Mouse (Mus musculus) embryonic fibroblast, embryonic 13.5 days (primary cell): ENCODE results near the gene Tex14.

ENCODE experiments used
- CTCF ChIP-seq: IDR thresholded peaks from 2 replicates; pipeline ENCODE4 v1.5.1; 2011; ENCODE audit warnings: mild to moderate bottlenecking, control low read depth, low read length, moderate library complexity, borderline replicate concordance; ENCODE audit not compliant: insufficient read depth
- POLR2A ChIP-seq: IDR thresholded peaks from 2 replicates; pipeline ENCODE4 v1.6.1; 2011; ENCODE audit warnings: low read depth, mild to moderate bottlenecking, control low read depth, low read length, moderate library complexity

GRCm38 (mm10) chr11:87506502-87506901, 101.6 kb downstream of the Tex14 start:
- TF ChIP-seq POLR2A (no peak), CTCF (no peak)
